Mouse (Mus musculus) embryonic fibroblast, embryonic 13.5 days (primary cell): ENCODE results near the gene Pdlim7.
A peak's percentile ranks its signal among the peaks of the same experiment; 100 is the strongest.

Experiments
- CTCF ChIP-seq: IDR thresholded peaks from 2 replicates; pipeline ENCODE4 v1.5.1; 2011; ENCODE audit warnings: mild to moderate bottlenecking, control low read depth, low read length, moderate library complexity, borderline replicate concordance; ENCODE audit not compliant: insufficient read depth
- POLR2A ChIP-seq: IDR thresholded peaks from 2 replicates; pipeline ENCODE4 v1.6.1; 2011; ENCODE audit warnings: low read depth, mild to moderate bottlenecking, control low read depth, low read length, moderate library complexity

DNA sequence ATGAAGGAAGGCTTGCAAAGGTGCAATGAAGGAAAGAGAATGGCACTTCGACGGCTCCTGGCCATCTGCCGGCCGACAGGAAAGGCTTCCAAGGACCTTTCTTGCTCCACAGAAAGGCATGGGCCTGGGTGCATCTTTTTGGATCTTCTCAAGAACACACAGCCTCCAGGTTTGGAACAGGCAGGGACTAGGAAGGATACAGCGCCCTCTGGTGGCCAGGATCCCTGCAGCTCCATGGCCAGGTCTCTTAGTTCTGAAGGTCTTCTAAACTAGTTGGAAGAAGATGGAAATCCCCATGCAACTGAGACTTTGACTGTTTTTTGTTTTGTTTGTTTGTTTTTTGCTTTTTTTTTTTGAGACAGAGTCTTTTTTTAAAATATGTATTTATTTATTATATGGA, 3.5 kb upstream of the Pdlim7 start:
- TF ChIP-seq POLR2A (no peak), CTCF (peak; percentile 80; the same call in 1 of the 2 replicates)
